Mouse (Mus musculus): ENCODE results near the gene Exosc5.

GRCm38 (mm10) chr7:25610056-25610455 is 48.9 kb upstream of the Exosc5 start:
- TF ChIP-seq EP300 (IDR thresholded peaks at IDR 0.05; ENCODE audit: low read depth) (no peak), CTCF (IDR thresholded peaks at IDR 0.05; ENCODE audit: low read depth) (no peak)

Measured in liver, postnatal 0 days (tissue).